Mouse (Mus musculus): ENCODE measurements around the gene Rassf4. TPM values are rescaled to one million over a fixed set of nuclear protein-coding genes. Genes with fewer than 3 reads are reported as not detected.

Rassf4 gene
- total and polyA plus RNA-seq, 3 experiments = 0.08 TPM; not detected in 1

- H3K4me1 ChIP-seq (ENCODE audit: control insufficient read depth in 1 of 2, insufficient read depth in 2 of 2, low read length in 2 of 2) = no peaks in the 10 kb centered on the region
- no peaks in the 10 kb centered on the region for H3K36me3 ChIP-seq (ENCODE audit: control insufficient read depth in 1 of 2, insufficient read depth in 2 of 2, low read length in 2 of 2)
- no peaks in the 10 kb centered on the region for H3K27me3 ChIP-seq (ENCODE audit: control insufficient read depth in 1 of 2, insufficient read depth in 2 of 2, low read length in 2 of 2)
- H3K4me3 ChIP-seq (ENCODE audit: control insufficient read depth in 1 of 2, insufficient read depth in 1 of 2, low read depth in 2 of 2, low read length in 2 of 2) = no peak overlapping the region
- no peak overlapping the region for H3K27ac ChIP-seq (ENCODE audit: control insufficient read depth, low read depth, low read length)
- TF ChIP-seq NELFE (IDR thresholded peaks at IDR 0.05; ENCODE audit: low read depth, low read length) (no peak), GABPA (IDR thresholded peaks at IDR 0.05; ENCODE audit: low read depth, low read length) (no peak), MYC (IDR thresholded peaks at IDR 0.05; ENCODE audit: low read depth, low read length) (no peak), MXI1 (IDR thresholded peaks at IDR 0.05; ENCODE audit: low read depth, low read length) (no peak), USF1 (IDR thresholded peaks at IDR 0.05; ENCODE audit: low read depth, low read length) (no peak), MAX (IDR thresholded peaks at IDR 0.05; ENCODE audit: low read length) (no peak), USF2 (IDR thresholded peaks at IDR 0.05; ENCODE audit: borderline replicate concordance in 1 of 2, insufficient read depth in 1 of 2, low read depth in 1 of 2, low read length in 2 of 2) (no peak), EP300 (IDR thresholded peaks at IDR 0.05; ENCODE audit: low read depth in 1 of 2, low read length in 2 of 2) (no peak), SIN3A (IDR thresholded peaks at IDR 0.05; ENCODE audit: low read length) (no peak), ELF1 (IDR thresholded peaks at IDR 0.05; ENCODE audit: low read depth, low read length) (no peak), TBP (IDR thresholded peaks at IDR 0.05; ENCODE audit: low read depth, low read length) (no peak), ETS1 (IDR thresholded peaks at IDR 0.05; ENCODE audit: low read depth, low read length) (no peak), NRF1 (IDR thresholded peaks at IDR 0.05; ENCODE audit: insufficient read depth, low read depth, low read length, poor library complexity, severe bottlenecking) (no peak), BHLHE40 (IDR thresholded peaks at IDR 0.05; ENCODE audit: borderline replicate concordance, low read depth, low read length) (no peak)
- H3K9ac ChIP-seq (ENCODE audit: control insufficient read depth, low read depth, low read length, poor library complexity, severe bottlenecking) = no peak overlapping the region
- no peaks in the 10 kb centered on the region for H3K9me3 ChIP-seq (replicated peaks; ENCODE audit: insufficient read depth, low read length)
- no peak for DNase-seq (ENCODE audit: low read depth, low spot score)
- H3K79me2 ChIP-seq (ENCODE audit: control insufficient read depth, insufficient read depth, low read length, poor library complexity) = no peaks in the 10 kb centered on the region
These were observed 52.3 kb downstream of the Rassf4 start for GRCm38 (mm10) chr6:116621318-116622023.

DNA sequence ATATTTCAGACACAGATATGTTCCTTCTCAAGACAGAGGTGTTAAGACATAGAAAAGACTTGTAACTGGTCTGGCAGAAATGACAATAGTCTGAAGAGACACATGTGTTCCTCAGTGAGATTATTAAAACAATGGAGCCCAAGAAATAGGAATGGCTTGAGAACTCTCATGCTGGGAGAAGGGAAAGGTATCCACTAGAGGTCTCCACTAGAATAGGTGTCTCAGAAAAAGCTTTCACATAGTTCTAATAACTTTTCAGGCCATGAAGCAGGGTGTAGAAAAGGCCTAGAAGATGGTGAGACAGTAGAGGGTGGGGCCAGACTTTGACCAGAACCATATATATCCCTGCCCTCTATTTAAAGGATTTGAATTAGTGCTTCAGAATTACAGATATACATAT lies 55.7 kb downstream of the Rassf4 start:
- Histone ChIP-seq H3K4me3 (ENCODE audit: control insufficient read depth in 1 of 2, insufficient read depth in 1 of 2, low read depth in 2 of 2, low read length in 2 of 2) (no peak overlapping the region), H3K36me3 (ENCODE audit: control insufficient read depth in 1 of 2, insufficient read depth in 2 of 2, low read length in 2 of 2) (no peaks in the 10 kb centered on the region), H3K27me3 (ENCODE audit: control insufficient read depth in 1 of 2, insufficient read depth in 2 of 2, low read length in 2 of 2) (no peaks in the 10 kb centered on the region), H3K79me2 (ENCODE audit: control insufficient read depth, insufficient read depth, low read length, poor library complexity) (no peaks in the 10 kb centered on the region), H3K27ac (ENCODE audit: control insufficient read depth, low read depth, low read length) (no peak overlapping the region), H3K9ac (ENCODE audit: control insufficient read depth, low read depth, low read length, poor library complexity, severe bottlenecking) (no peak overlapping the region), H3K4me1 (ENCODE audit: control insufficient read depth in 1 of 2, insufficient read depth in 2 of 2, low read length in 2 of 2) (no peaks in the 10 kb centered on the region), H3K9me3 (replicated peaks; ENCODE audit: insufficient read depth, low read length) (no peaks in the 10 kb centered on the region)
- no peak for DNase-seq (ENCODE audit: low read depth, low spot score)
- TF ChIP-seq ZKSCAN1 (IDR thresholded peaks at IDR 0.05; ENCODE audit: low read depth, low read length) (no peak), ELF1 (IDR thresholded peaks at IDR 0.05; ENCODE audit: low read depth, low read length) (no peak), MXI1 (IDR thresholded peaks at IDR 0.05; ENCODE audit: low read depth, low read length) (no peak), RCOR1 (IDR thresholded peaks at IDR 0.05; ENCODE audit: low read depth, low read length) (no peak), ZC3H11A (IDR thresholded peaks at IDR 0.05; ENCODE audit: low read depth, low read length) (no peak), RAD21 (IDR thresholded peaks at IDR 0.05; ENCODE audit: low read depth, low read length) (no peak)

Data from MEL (cell line).